ENCODE assay signal across 8 mouse cellular contexts in genomic region chr14:60176891-60177613, GRCm38 (mm10). TPM values are rescaled to one million over a fixed set of nuclear protein-coding genes. Genes with fewer than 3 reads are reported as not detected.
DNase-seq lines count a peak whose midpoint lies in the region; ATAC-seq lines count a peak whose summit lies in the region.

No protein-coding gene starts in this region.

- no peaks in the 10 kb centered on the region; the same call in 1 of the 2 replicates for H3K4me1 ChIP-seq in forebrain, embryonic 16.5 days (replicated peaks; ENCODE audit: control insufficient read depth, insufficient read depth, low read length)
- H3K4me1 ChIP-seq in hindbrain, embryonic 14.5 days (replicated peaks; ENCODE audit: control insufficient read depth, insufficient read depth, low read length), result peaks cover 16% of the 10 kb centered on the region; the same call in 1 of the 2 replicates

- H3K4me3 ChIP-seq in forebrain, embryonic 16.5 days (replicated peaks; ENCODE audit: low read length), result peak overlapping the region; percentile 75
- H3K4me3 ChIP-seq in hindbrain, embryonic 14.5 days (replicated peaks; ENCODE audit: low read length), result peak overlapping the region; percentile 74

- peak overlapping the region; percentile 72 for H3K27ac ChIP-seq in forebrain, embryonic 16.5 days (ENCODE audit: low read length)
- peak overlapping the region; percentile 93 for H3K27ac ChIP-seq in hindbrain, embryonic 14.5 days

- H3K36me3 ChIP-seq in forebrain, embryonic 16.5 days (ENCODE audit: control insufficient read depth, insufficient read depth), result no peaks in the 10 kb centered on the region
- H3K36me3 ChIP-seq in hindbrain, embryonic 14.5 days (replicated peaks; ENCODE audit: control insufficient read depth, insufficient read depth), result no peaks in the 10 kb centered on the region

- no peaks in the 10 kb centered on the region for H3K27me3 ChIP-seq in forebrain, embryonic 16.5 days (replicated peaks; ENCODE audit: control insufficient read depth, insufficient read depth, low read length)
- H3K27me3 ChIP-seq in hindbrain, embryonic 14.5 days (ENCODE audit: control insufficient read depth, insufficient read depth, low read length), result peaks cover 5% of the 10 kb centered on the region; the same call in 1 of the 2 replicates

- peak overlapping the region; percentile 91 for H3K9ac ChIP-seq in forebrain, embryonic 16.5 days (replicated peaks; ENCODE audit: low read depth, low read length)
- peak overlapping the region; percentile 91 for H3K9ac ChIP-seq in hindbrain, embryonic 14.5 days

- WGBS in forebrain, embryonic 16.5 days, result under 1% methylated on average over 75 of the region's 84 CpGs
- WGBS in hindbrain, embryonic 14.5 days, result under 1% methylated on average over 79 of the region's 84 CpGs

- DNase-seq in T-cell, adult 2 months (ENCODE audit: low spot score), result peak; percentile 25
- peak; percentile 69 for DNase-seq in cerebellum, adult 11 months
- peak; percentile 79 for DNase-seq in hindbrain, embryonic 14.5 days (ENCODE audit: low spot score)
- peak; percentile 57 to 60 for DNase-seq in layer of hippocampus, postnatal 36 days
- peak; percentile 36 for DNase-seq in lung, postnatal 10 days
- DNase-seq in retina, postnatal 1 day, result peak; percentile 87
- no peak for DNase-seq in spleen, postnatal 14 days (ENCODE audit: low spot score in 2 of 2)

- peak; percentile 87 for ATAC-seq in forebrain, embryonic 16.5 days
- ATAC-seq in hindbrain, embryonic 14.5 days (ENCODE audit: low FRiP score), result peak; percentile 88

- H3K4me2 ChIP-seq in forebrain, embryonic 16.5 days (ENCODE audit: low read length), result peak overlapping the region; percentile 81
- H3K4me2 ChIP-seq in hindbrain, embryonic 14.5 days (replicated peaks), result peak overlapping the region; percentile 78

- H3K9me3 ChIP-seq in forebrain, embryonic 16.5 days (ENCODE audit: control insufficient read depth, low read length), result no peaks in the 10 kb centered on the region
- no peaks in the 10 kb centered on the region for H3K9me3 ChIP-seq in hindbrain, embryonic 14.5 days (ENCODE audit: control insufficient read depth, low read length)

RNA-seq across cellular contexts. Expression of gene Atp8a2, which starts 19.9 kb away (rescaled TPM):
- polyA plus RNA-seq in forebrain, embryonic 16.5 days (2015; fragmentation: Nextera tagmentation; extraction: Ambion mirVana), result 36.3 and 47.2 TPM in 2 replicates
- polyA plus RNA-seq in hindbrain, embryonic 14.5 days (2014; fragmentation: Nextera tagmentation; extraction: Ambion mirVana), result 40.1 and 40.3 TPM in 2 replicates
- total RNA-seq in layer of hippocampus, postnatal 36 days (2021), result 10 to 100 TPM; 45.1 to 51.3 TPM

Comparison
In these comparisons a context has a peak if more than half of its experiments do, and no peak if none do; other contexts are left out.
1. DNase-seq: peak in T-cell, adult 2 months (single experiment), cerebellum, adult 11 months (single experiment), hindbrain, embryonic 14.5 days (single experiment), layer of hippocampus, postnatal 36 days (2 of 2), lung, postnatal 10 days (single experiment) and retina, postnatal 1 day (single experiment); none in spleen, postnatal 14 days (0 of 2).